Mouse (Mus musculus) mouse embryonic stem cell (cell line): ENCODE measurements around the gene Limd2.

ENCODE experiments used
- in situ Hi-C, 2 experiments: fragments of 300-500 bp; cut with MboI; formaldehyde crosslinking; loops; 1 replicate in 1 of 2; 3 replicates in 1 of 2; pipeline ENCODE4 v1.14.3; 2019 to 2020; ENCODE audit warnings: low sequenced_read_pairs in 2 of 2, low pct_unique_long_range_greater_than_20kb in 1 of 2, mixed read lengths in 1 of 2; ENCODE audit not compliant: unreplicated experiment in 1 of 2

Limd2 gene

GRCm38 (mm10) chr11:106176372-106176771 is 15.7 kb upstream of the Limd2 start:
- in situ Hi-C loops: no loop called here

GRCm38 (mm10) chr11:106175081-106175480 is 14.4 kb upstream of the Limd2 start:
- in situ Hi-C loops: no loop called here

GRCm38 (mm10) chr11:106174372-106174771 is 13.7 kb upstream of the Limd2 start:
- in situ Hi-C loops: no loop called here

GRCm38 (mm10) chr11:106173228-106173627 is 12.6 kb upstream of the Limd2 start:
- in situ Hi-C loops: no loop called here

- in situ Hi-C loops: no loop called here
Observed at GRCm38 (mm10) chr11:106170807-106171206, 10.1 kb upstream of the Limd2 start.

GRCm38 (mm10) chr11:106167435-106167834 is 6.8 kb upstream of the Limd2 start:
- in situ Hi-C loops: no loop called here

GRCm38 (mm10) chr11:106164601-106165180 is 4.0 kb upstream of the Limd2 start:
- in situ Hi-C loops: no loop called here

- in situ Hi-C loops: no loop called here
Observed at GRCm38 (mm10) chr11:106163546-106163945, 2.9 kb upstream of the Limd2 start.

GRCm38 (mm10) chr11:106162237-106162636 is 1.6 kb upstream of the Limd2 start:
- in situ Hi-C loops: no loop called here

- in situ Hi-C loops: no loop called here
Observed at GRCm38 (mm10) chr11:106159921-106160840, 479 bp downstream of the Limd2 start.

GRCm38 (mm10) chr11:106159216-106159920 is 1.3 kb downstream of the Limd2 start:
- in situ Hi-C loops: no loop called here

GRCm38 (mm10) chr11:106158930-106159215 is 1.8 kb downstream of the Limd2 start:
- in situ Hi-C loops: no loop called here

GRCm38 (mm10) chr11:106158081-106158929 is 2.4 kb downstream of the Limd2 start:
- in situ Hi-C loops: no loop called here

GRCm38 (mm10) chr11:106157154-106157553 is 3.5 kb downstream of the Limd2 start:
- in situ Hi-C loops: no loop called here

GRCm38 (mm10) chr11:106156257-106156656 is 4.4 kb downstream of the Limd2 start:
- in situ Hi-C loops: no loop called here

GRCm38 (mm10) chr11:106155761-106156160 is 4.9 kb downstream of the Limd2 start:
- in situ Hi-C loops: no loop called here

GRCm38 (mm10) chr11:106154770-106155169 is 5.9 kb downstream of the Limd2 start:
- in situ Hi-C loops: no loop called here

GRCm38 (mm10) chr11:106154091-106154490 is 6.6 kb downstream of the Limd2 start:
- in situ Hi-C loops: no loop called here

- in situ Hi-C loops: no loop called here
Observed at GRCm38 (mm10) chr11:106152132-106152531, 8.5 kb downstream of the Limd2 start.
